Mouse (Mus musculus) common myeloid progenitor, adult 5-6 weeks (primary cell): ENCODE measurements around the gene Slc15a3. TPM values are rescaled to one million over a fixed set of nuclear protein-coding genes. Genes with fewer than 3 reads are reported as not detected.

ENCODE experiments used
- ATAC-seq: replicated peaks from 2 replicates; pipeline ENCODE4 v1.8.0; 2016; ENCODE audit warnings: low read depth, mild to moderate bottlenecking, moderate TSS enrichment, inconsistent platforms; ENCODE audit not compliant: poor library complexity, severe bottlenecking
- total RNA-seq: library from RNA; stranded (forward); fragments of 200-1000, 187-1606 nt; gene quantifications from 2 replicates; pipeline ENCODE4 v1.2.3, GENCODE M21; 2017

The Slc15a3 gene
- 0.39 TPM in 1 of 2 replicates, not detected in the other for total RNA-seq

- ATAC-seq = no peak
Measured at GRCm38 (mm10) chr19:10839010-10839892, at the start of gene Slc15a3. TSS of gene Slc15a3 (plus strand) at chr19:10839727.

- no peak for ATAC-seq
Measured at GRCm38 (mm10) chr19:10790323-10790722, 49.2 kb upstream of the Slc15a3 start.

- no peak for ATAC-seq
Measured at GRCm38 (mm10) chr19:10793044-10793443, 46.5 kb upstream of the Slc15a3 start.

- ATAC-seq = no peak
Measured at GRCm38 (mm10) chr19:10794916-10795315, 44.6 kb upstream of the Slc15a3 start.

- no peak for ATAC-seq
Measured at GRCm38 (mm10) chr19:10798576-10798975, 41.0 kb upstream of the Slc15a3 start.

- ATAC-seq = no peak
Measured at GRCm38 (mm10) chr19:10799155-10799554, 40.4 kb upstream of the Slc15a3 start.

GRCm38 (mm10) chr19:10801070-10801469 lies 38.5 kb upstream of the Slc15a3 start:
- ATAC-seq = peak; percentile 88

GRCm38 (mm10) chr19:10801906-10802305 lies 37.6 kb upstream of the Slc15a3 start:
- ATAC-seq = no peak

- ATAC-seq = peak; percentile 67; the same call in 1 of the 2 replicates
Measured at GRCm38 (mm10) chr19:10803751-10804150, 35.8 kb upstream of the Slc15a3 start.

GRCm38 (mm10) chr19:10804850-10805660 lies 34.5 kb upstream of the Slc15a3 start:
- ATAC-seq = no peak

GRCm38 (mm10) chr19:10805661-10806285 lies 33.8 kb upstream of the Slc15a3 start:
- ATAC-seq = no peak

GRCm38 (mm10) chr19:10808524-10809233 lies 30.8 kb upstream of the Slc15a3 start:
- no peak for ATAC-seq

GRCm38 (mm10) chr19:10809428-10810175 lies 29.9 kb upstream of the Slc15a3 start:
- ATAC-seq = no peak

GRCm38 (mm10) chr19:10810176-10810492 lies 29.4 kb upstream of the Slc15a3 start:
- no peak for ATAC-seq

GRCm38 (mm10) chr19:10811471-10811870 lies 28.1 kb upstream of the Slc15a3 start:
- ATAC-seq = no peak

GRCm38 (mm10) chr19:10813039-10813438 lies 26.5 kb upstream of the Slc15a3 start:
- no peak for ATAC-seq

- ATAC-seq = no peak
Measured at GRCm38 (mm10) chr19:10813905-10814304, 25.6 kb upstream of the Slc15a3 start.

GRCm38 (mm10) chr19:10815871-10816270 lies 23.7 kb upstream of the Slc15a3 start:
- ATAC-seq = no peak

- ATAC-seq = no peak
Measured at GRCm38 (mm10) chr19:10816462-10816861, 23.1 kb upstream of the Slc15a3 start.
